Mouse (Mus musculus) liver, embryonic 13.5 days (tissue): ENCODE measurements around the gene Nfic. TPM values are rescaled to one million over a fixed set of nuclear protein-coding genes. Genes with fewer than 3 reads are reported as not detected.

Experiments
- ATAC-seq: fragments of 200-750 bp; cut with Nextera tagmentation; 2 replicates; pipeline ENCODE4 v1.8.0; 2017; ENCODE audit warnings: low read depth, mild to moderate bottlenecking, moderate number of reproducible peaks, moderate library complexity
- DNase-seq: peaks from one replicate; pipeline ENCODE4 v3.0.0; 2022
- H3K27ac ChIP-seq: fragments of 300-500 bp; sonication (generic); 2 replicates; pipeline ENCODE4 v1.5.1; 2015; ENCODE audit warnings: moderate library complexity, mild to moderate bottlenecking, inconsistent platforms
- H3K27me3 ChIP-seq: fragments of 300-500 bp; sonication (generic); 2 replicates; pipeline ENCODE4 v1.6.1; 2015; ENCODE audit warnings: mild to moderate bottlenecking, inconsistent platforms
- H3K36me3 ChIP-seq: fragments of 300-500 bp; sonication (generic); 2 replicates; pipeline ENCODE4 v1.6.1; 2015; ENCODE audit warnings: mild to moderate bottlenecking, inconsistent platforms
- H3K4me1 ChIP-seq: fragments of 300-500 bp; sonication (generic); replicated peaks from 2 replicates; pipeline ENCODE4 v1.6.1; 2015; ENCODE audit warnings: inconsistent platforms
- H3K4me2 ChIP-seq: fragments of 300-500 bp; sonication (generic); 2 replicates; pipeline ENCODE4 v1.6.1; 2015; ENCODE audit warnings: inconsistent platforms, mild to moderate bottlenecking, moderate library complexity
- H3K4me3 ChIP-seq: fragments of 300-500 bp; sonication (generic); replicated peaks from 2 replicates; pipeline ENCODE4 v1.5.1; 2015; ENCODE audit warnings: mild to moderate bottlenecking, inconsistent platforms
- H3K9ac ChIP-seq: fragments of 300-500 bp; sonication (generic); 2 replicates; pipeline ENCODE4 v1.6.1; 2015; ENCODE audit warnings: mild to moderate bottlenecking, inconsistent platforms
- H3K9me3 ChIP-seq: fragments of 300-500 bp; sonication (generic); replicated peaks from 2 replicates; pipeline ENCODE4 v1.6.1; 2016; ENCODE audit warnings: inconsistent platforms
- WGBS: fragments of 180-500 bp; shearing (Covaris S2); methylation state at CpG from one replicate; pipeline ENCODE4 v1.1.7; 2015; ENCODE audit not compliant: insufficient replicate concordance; 5-methylcytosine and 5-hydroxymethylcytosine counted together
- polyA plus RNA-seq: library from polyadenylated mRNA; unstranded; fragments of >200 nt; fragmentation: Nextera tagmentation; extraction: Ambion mirVana; gene quantifications from 2 replicates; pipeline ENCODE4 v1.2.1, GENCODE M21; 2015

Nfic gene
- polyA plus RNA-seq, 1 experiment from 2014 or later: 9.9 TPM

DNA sequence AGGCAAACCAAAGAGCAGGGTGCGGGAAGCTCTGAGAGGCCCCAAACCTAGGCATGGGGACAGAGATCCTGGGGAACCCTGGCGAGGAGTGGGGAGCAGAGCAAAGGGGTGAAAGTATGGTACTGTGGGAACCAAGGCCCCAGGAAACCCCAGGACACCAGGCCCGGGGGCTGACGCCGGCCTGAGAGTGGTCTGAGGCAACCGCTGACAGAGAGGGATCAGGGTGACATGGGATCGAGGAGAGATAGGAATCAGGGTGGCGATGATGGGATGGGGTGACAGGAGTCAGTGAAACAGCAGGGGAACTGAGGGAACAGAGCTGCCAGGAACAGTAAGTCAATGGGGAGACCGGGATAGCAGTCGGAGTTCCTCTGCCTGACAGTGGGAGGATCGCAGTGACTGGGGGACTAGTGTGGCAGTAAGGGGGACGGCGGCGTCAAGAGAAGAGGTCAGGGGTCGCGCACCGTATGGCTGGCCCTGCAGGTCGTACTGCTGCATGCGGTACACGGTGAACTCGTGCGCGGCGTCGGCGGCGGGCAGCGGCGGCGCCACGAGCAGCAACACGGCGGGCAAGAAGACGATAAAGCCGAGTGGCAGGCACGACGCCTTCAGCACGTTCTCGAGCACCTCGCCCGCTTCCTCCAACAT, 40.3 kb upstream of the Nfic start:
- Histone ChIP-seq H3K9ac (peak overlapping the region; percentile 93), H3K4me3 (peak overlapping the region; percentile 88), H3K4me2 (peak overlapping the region; percentile 98), H3K27me3 (no peaks in the 10 kb centered on the region), H3K27ac (peak overlapping the region; percentile 74), H3K4me1 (peaks cover 60% of the 10 kb centered on the region), H3K9me3 (no peaks in the 10 kb centered on the region), H3K36me3 (peaks cover 35% of the 10 kb centered on the region)
- DNase-seq (no peak), ATAC-seq (peak; percentile 13)
- WGBS: under 1% methylated on average over 41 of the region's 41 CpGs

DNA sequence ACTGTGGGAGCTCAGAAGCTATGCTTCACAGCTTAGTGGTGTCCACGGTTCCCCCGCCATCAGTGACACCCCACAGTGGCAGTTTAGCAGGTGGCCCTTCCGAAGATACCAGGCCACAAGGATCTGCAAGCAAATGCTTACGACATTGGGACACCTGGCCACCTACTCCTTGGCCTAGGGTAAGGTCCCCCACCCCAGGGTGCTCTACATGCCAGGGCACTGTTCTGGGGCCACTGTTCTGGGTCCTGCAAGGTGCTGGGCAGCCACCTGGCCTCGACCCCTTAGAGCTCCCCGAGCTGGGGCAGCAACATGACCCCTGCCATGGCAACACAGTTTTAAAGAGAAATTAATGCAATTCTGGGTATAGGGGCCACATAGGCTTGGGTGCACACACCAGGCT, 39.7 kb upstream of the Nfic start:
- Histone ChIP-seq H3K36me3 (peaks cover 41% of the 10 kb centered on the region), H3K9ac (peak overlapping the region; percentile 93), H3K4me1 (peaks cover 58% of the 10 kb centered on the region), H3K9me3 (no peaks in the 10 kb centered on the region), H3K4me3 (peak overlapping the region; percentile 88), H3K27me3 (no peaks in the 10 kb centered on the region), H3K4me2 (peak overlapping the region; percentile 98), H3K27ac (peak overlapping the region; percentile 74)
- DNase-seq: no peak
- WGBS: 37% methylated on average over 6 of the region's 6 CpGs
- ATAC-seq: no peak

DNA sequence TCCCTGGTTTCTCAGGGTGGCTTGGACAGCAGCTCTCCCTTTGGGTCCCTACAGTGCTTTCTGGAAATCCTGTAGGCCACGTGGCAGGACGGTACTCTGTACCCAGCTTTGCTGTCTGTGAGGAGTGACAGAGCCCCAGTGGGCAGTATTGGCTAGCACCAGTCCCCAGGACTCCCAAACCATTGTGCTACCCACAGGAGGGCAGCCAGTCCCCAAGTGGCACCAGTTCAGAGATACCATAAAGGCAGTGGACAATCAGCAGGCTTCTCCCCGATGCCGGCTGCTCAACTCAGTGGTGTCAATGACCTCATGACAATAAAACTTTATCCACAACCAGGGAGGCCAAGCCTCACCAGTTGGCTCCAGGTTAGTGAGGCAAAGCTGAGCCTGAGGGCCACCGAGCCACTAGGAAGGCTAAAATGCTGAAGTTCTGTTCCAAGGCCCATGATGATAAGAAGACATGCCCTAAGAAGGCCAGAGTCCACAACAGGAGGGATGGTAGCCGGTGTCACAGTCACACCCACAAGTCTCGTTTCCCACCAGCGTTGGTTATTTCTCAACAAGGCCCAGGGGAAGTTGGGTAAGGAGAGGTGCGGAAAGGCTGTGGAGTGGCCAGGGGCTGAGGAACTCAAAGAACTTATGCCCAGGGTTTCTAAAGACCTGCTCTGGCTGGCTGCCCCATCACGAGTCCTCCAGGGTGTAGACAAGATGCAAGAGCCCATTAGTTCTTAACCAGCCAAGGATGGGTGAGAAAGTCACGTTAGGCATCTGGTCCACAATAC, 39.0 kb upstream of the Nfic start:
- Histone ChIP-seq H3K36me3 (peaks cover 48% of the 10 kb centered on the region), H3K9ac (peak overlapping the region; percentile 93), H3K27ac (peak overlapping the region; percentile 74), H3K4me2 (peak overlapping the region; percentile 98), H3K4me3 (peak overlapping the region; percentile 88), H3K4me1 (peaks cover 52% of the 10 kb centered on the region), H3K27me3 (no peaks in the 10 kb centered on the region), H3K9me3 (no peaks in the 10 kb centered on the region)
- ATAC-seq (no peak), DNase-seq (no peak)
- WGBS: 62% methylated on average over 11 of the region's 11 CpGs

DNA sequence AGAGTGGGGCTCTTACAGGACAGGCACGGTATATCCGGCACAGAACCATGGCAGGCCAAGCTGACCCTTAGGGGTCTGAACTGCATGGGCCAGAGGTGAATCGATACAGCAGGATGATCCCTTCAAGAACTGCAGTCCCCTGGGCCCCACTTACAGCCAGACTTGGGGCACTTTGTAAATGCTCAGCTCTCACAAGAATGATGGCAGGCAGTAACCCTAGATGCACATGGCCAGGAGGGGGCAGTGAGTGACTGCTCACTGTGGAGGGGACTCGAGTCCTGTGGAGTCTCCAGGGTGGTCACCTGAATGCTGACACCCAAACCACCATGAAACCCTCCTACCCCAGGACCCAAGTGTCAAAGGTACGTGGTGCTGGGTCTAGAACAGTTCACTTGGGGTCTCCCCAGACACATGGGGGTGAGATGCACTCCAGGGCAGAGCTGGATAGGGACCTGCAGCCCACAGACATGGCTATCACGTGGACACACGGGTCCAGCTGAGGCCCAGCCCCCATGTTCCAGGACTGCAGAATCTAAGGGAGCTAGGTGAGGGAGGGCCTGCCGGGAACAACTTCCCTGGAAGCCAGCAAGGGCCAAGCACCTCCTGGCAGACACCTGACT, 38.3 kb upstream of the Nfic start:
- Histone ChIP-seq H3K4me2 (peak overlapping the region; percentile 98; the same call in 1 of the 2 replicates), H3K27ac (peak overlapping the region; percentile 74; the same call in 1 of the 2 replicates), H3K9ac (peak overlapping the region; percentile 93; the same call in 1 of the 2 replicates), H3K9me3 (no peaks in the 10 kb centered on the region), H3K36me3 (peaks cover 55% of the 10 kb centered on the region), H3K4me3 (peak overlapping the region; percentile 88), H3K27me3 (no peaks in the 10 kb centered on the region), H3K4me1 (peaks cover 45% of the 10 kb centered on the region)
- ATAC-seq (no peak), DNase-seq (no peak)
- 80% methylated on average over 8 of the region's 8 CpGs for WGBS

DNA sequence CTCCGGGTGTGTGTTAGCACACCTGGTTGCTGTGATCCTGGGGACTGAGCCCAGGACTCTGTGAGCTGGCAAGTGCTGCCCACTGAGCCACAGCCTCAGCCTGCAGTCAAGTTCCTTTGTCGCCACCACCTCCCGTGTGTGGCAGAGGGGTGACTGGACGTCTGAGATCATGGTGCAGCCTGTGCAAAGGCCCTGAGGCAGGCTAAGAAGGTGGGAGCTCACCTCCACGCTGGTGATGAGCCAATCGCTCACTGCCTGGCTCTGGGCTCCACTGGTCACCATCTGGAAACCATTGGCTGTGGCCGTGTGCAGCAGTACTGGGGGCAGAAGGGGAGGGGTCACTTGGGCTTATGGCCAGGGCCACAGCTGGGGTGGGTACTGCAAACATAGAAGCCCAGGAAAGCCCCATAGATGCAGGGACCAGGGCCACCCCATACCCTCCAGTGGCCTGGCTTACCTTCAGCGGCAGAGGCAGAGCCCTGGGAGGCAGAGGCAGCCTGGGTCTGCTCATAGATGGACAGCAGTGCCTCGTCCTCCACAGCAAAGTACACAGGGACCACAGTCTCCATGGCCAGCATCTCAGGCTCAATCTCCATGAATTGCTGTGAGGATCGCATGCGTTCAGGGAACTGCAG, 37.3 kb upstream of the Nfic start:
- H3K9ac ChIP-seq: no peak overlapping the region
- no peak overlapping the region for H3K27ac ChIP-seq
- peaks cover 65% of the 10 kb centered on the region for H3K36me3 ChIP-seq
- H3K9me3 ChIP-seq: no peaks in the 10 kb centered on the region
- H3K4me2 ChIP-seq: no peak overlapping the region
- no peaks in the 10 kb centered on the region for H3K27me3 ChIP-seq
- ATAC-seq: no peak
- H3K4me1 ChIP-seq: peaks cover 35% of the 10 kb centered on the region
- no peak for DNase-seq
- 81% methylated on average over 11 of the region's 11 CpGs for WGBS
- no peak overlapping the region for H3K4me3 ChIP-seq

DNA sequence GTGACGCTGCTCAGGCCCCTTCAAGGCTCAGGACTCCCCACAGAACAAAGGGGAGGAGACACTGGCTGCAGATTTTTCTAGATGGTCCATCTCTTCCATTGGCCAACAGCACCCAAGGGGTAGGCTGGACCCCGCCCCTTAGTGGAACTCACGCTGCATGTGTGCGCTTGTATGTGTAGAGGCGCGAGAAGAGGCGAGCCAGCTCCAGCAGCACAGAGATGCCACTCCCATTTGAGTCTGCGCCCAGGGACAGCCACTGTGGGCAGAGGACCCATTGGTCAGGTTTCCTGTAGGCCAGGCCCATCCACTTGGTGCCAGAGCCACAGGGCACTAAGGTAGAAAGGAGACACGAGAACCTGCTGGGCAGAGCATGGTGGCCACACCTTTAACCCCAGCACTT, 35.6 kb upstream of the Nfic start:
- peaks cover 82% of the 10 kb centered on the region for H3K36me3 ChIP-seq
- H3K4me3 ChIP-seq: no peak overlapping the region

DNA sequence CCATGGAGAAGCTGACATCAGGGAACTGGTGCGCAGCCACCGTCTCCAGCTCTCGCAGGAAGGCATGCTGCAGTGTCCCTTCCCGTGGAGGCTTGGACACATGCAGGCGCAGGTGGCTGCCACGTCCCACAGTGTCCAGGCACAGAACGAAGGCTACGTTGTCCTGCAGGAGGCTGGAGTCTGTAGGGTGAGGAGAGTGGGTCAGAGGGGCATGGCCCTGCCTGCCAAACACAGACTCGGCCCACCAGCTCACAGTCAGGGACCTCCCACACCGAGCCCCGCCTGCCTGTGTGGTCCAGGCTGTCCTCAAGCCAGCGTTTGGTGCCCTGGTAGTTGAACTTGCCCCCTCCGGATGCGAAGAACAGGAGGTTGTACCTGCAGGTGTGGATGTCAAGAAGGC, 34.5 kb upstream of the Nfic start:
- peaks cover 83% of the 10 kb centered on the region for H3K36me3 ChIP-seq
- no peak for ATAC-seq
- H3K9me3 ChIP-seq: no peaks in the 10 kb centered on the region
- DNase-seq: no peak
- no peaks in the 10 kb centered on the region for H3K27me3 ChIP-seq
- H3K9ac ChIP-seq: no peak overlapping the region
- no peak overlapping the region for H3K4me2 ChIP-seq
- 81% methylated on average over 14 of the region's 14 CpGs for WGBS
- H3K27ac ChIP-seq: no peak overlapping the region
- peaks cover 17% of the 10 kb centered on the region for H3K4me1 ChIP-seq
- no peak overlapping the region for H3K4me3 ChIP-seq

More for the DNA sequence above, 35.6 kb upstream of the Nfic start:
- H3K4me1 ChIP-seq: peaks cover 25% of the 10 kb centered on the region
- no peak overlapping the region for H3K9ac ChIP-seq
- no peaks in the 10 kb centered on the region for H3K9me3 ChIP-seq
- no peak overlapping the region for H3K4me2 ChIP-seq
- 86% methylated on average over 9 of the region's 9 CpGs for WGBS
- no peak for ATAC-seq
- H3K27ac ChIP-seq: no peak overlapping the region
- DNase-seq: no peak
- H3K27me3 ChIP-seq: no peaks in the 10 kb centered on the region

DNA sequence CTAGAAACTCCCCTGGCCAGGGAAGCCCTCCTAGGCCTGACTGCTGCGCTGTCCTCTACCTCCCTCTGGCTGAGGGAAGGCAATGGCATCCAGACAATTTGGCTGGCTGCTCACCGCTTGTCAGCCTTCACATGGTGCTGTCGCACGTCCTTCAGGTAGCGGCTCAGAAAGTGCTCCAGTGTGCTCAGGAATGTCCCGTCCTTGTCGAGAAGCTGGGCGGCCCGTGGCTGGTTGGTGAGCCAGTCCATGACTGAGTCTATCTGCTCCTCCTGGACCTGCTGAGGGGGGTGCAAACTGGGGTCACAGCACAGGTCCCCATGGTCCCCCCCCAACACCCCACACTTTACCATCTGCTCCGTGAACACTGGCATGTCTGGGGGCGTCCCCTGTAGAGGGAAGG, 32.6 kb upstream of the Nfic start:
- Histone ChIP-seq H3K4me3 (no peak overlapping the region), H3K4me1 (no peaks in the 10 kb centered on the region), H3K36me3 (peaks cover 71% of the 10 kb centered on the region), H3K27ac (no peak overlapping the region), H3K4me2 (no peak overlapping the region), H3K27me3 (no peaks in the 10 kb centered on the region), H3K9me3 (no peaks in the 10 kb centered on the region), H3K9ac (no peak overlapping the region)
- ATAC-seq: no peak
- no peak for DNase-seq
- 84% methylated on average over 11 of the region's 11 CpGs for WGBS

DNA sequence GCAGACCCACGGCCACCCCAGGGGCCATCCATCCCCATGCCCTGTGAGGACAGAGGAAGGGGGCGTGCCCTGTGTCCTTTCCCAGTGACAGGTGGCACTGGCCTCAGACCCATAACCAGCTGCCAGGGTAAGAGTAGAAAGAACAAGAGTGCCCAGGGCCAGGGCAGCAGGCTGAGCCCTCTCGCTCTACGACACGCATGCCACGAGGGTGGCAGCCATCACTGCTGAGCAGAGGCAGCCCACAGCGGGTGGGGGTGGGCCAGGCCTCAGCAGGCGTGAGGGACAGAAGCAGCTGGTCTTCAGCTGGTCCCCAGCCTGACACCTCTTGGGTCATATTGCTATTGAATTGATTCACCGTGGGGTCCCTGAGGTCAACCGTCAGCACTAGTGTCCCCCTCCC, 31.1 kb upstream of the Nfic start:
- Histone ChIP-seq H3K4me1 (peaks cover 10% of the 10 kb centered on the region), H3K36me3 (peaks cover 55% of the 10 kb centered on the region), H3K27ac (no peak overlapping the region), H3K9ac (no peak overlapping the region), H3K9me3 (no peaks in the 10 kb centered on the region), H3K27me3 (peaks cover 14% of the 10 kb centered on the region), H3K4me2 (no peak overlapping the region), H3K4me3 (no peak overlapping the region)
- 80% methylated on average over 10 of the region's 10 CpGs for WGBS
- no peak for ATAC-seq
- DNase-seq: no peak

DNA sequence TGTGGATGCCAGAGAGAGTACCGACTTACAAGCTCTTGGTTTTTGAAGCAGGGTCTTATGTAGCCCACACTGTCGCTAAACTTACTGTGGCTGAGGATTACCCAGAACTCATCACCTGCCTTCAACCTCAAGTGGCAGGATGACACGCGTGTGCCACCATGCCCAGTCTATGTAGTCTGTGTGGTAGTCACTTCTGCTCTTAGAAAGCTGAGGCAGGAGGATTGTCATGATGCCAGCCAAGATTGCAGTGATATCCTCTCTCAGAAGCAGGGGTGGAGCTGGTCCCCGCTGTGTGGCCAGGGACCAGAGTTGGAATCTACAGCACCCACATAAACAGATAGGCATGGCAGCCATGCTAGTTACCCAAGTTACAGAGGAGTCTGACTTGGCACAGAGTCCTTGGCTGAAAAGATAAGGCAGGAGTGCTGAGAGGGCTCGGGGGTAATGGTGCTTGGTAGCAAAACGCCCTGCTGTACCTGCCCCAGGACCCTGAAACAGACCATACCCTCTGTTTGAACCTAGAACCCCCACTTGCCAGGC, 30.1 kb upstream of the Nfic start:
- Histone ChIP-seq H3K4me1 (peaks cover 10% of the 10 kb centered on the region), H3K9me3 (no peaks in the 10 kb centered on the region), H3K27ac (no peak overlapping the region), H3K36me3 (peaks cover 45% of the 10 kb centered on the region), H3K4me2 (no peak overlapping the region), H3K9ac (no peak overlapping the region), H3K4me3 (no peak overlapping the region), H3K27me3 (peaks cover 24% of the 10 kb centered on the region)
- WGBS: 51% methylated on average over 7 of the region's 7 CpGs
- ATAC-seq (no peak; the same call in 1 of the 2 replicates), DNase-seq (no peak)

DNA sequence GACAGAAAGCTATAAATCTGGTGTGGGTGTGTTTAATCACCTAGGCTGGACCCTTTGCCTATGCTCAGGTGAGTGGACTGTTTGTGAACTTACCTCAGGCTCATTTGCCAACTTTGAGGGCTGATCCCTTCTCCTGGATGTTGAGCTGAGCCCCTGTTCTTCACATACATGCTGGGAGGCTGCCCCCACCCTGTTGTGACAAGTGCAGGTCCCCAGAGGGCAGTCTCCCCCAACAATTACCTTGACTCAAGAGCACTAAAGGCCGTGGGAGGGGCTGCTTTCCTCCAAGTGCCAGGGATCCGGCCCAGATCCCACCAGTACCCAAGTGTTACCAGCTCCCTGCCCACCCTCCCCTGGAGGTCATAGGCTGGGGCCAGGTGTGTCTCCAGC, 29.6 kb upstream of the Nfic start:
- no peak for ATAC-seq

More for the DNA sequence above, 29.6 kb upstream of the Nfic start:
- peaks cover 40% of the 10 kb centered on the region for H3K36me3 ChIP-seq
- H3K9me3 ChIP-seq: no peaks in the 10 kb centered on the region
- peaks cover 10% of the 10 kb centered on the region for H3K4me1 ChIP-seq
- H3K27ac ChIP-seq: no peak overlapping the region
- H3K4me3 ChIP-seq: no peak overlapping the region
- peaks cover 29% of the 10 kb centered on the region for H3K27me3 ChIP-seq
- WGBS: 14% methylated on average over 2 of the region's 2 CpGs
- no peak overlapping the region for H3K9ac ChIP-seq
- no peak for DNase-seq
- no peak overlapping the region for H3K4me2 ChIP-seq
